Mouse (Mus musculus): ENCODE data around the gene Chat. TPM values are rescaled to one million over a fixed set of nuclear protein-coding genes. Genes with fewer than 3 reads are reported as not detected.
"Not testable (repeated sequence)": the region's sequence is repeated elsewhere in the genome, so short reads cannot be mapped to it uniquely, and the experiment has no call there.

The Chat gene
- polyA plus RNA-seq, 1 experiment from 2014 or later, result 0.08 TPM

GRCm38 (mm10) chr14:32437352-32437793, 28.4 kb downstream of the Chat start:
- WGBS, result 44% methylated on average over 5 of the region's 5 CpGs
- Histone ChIP-seq H3K36me3 (ENCODE audit: control insufficient read depth, insufficient read depth, low read length) (no peaks in the 10 kb centered on the region), H3K27me3 (ENCODE audit: control insufficient read depth, insufficient read depth, low read length) (no peaks in the 10 kb centered on the region), H3K4me3 (ENCODE audit: low read length) (no peak overlapping the region), H3K9ac (ENCODE audit: low read depth, low read length) (no peak overlapping the region), H3K4me1 (ENCODE audit: control insufficient read depth, insufficient read depth, low read length) (no peaks in the 10 kb centered on the region), H3K4me2 (replicated peaks; ENCODE audit: low read depth, low read length) (no peak overlapping the region), H3K27ac (ENCODE audit: low read depth, low read length) (no peak overlapping the region), H3K9me3 (ENCODE audit: control insufficient read depth, low read length) (no peaks in the 10 kb centered on the region)
- ATAC-seq (ENCODE audit: low FRiP score, low TSS enrichment), result no peak

- H3K4me1 ChIP-seq (ENCODE audit: control insufficient read depth, insufficient read depth, low read length), result peaks cover 4% of the 10 kb centered on the region; the same call in 1 of the 2 replicates
- no peaks in the 10 kb centered on the region for H3K36me3 ChIP-seq (ENCODE audit: control insufficient read depth, insufficient read depth, low read length)
- H3K9ac ChIP-seq (ENCODE audit: low read depth, low read length), result no peak overlapping the region
- no peak overlapping the region for H3K27ac ChIP-seq (ENCODE audit: low read depth, low read length)
- H3K4me2 ChIP-seq (replicated peaks; ENCODE audit: low read depth, low read length), result no peak overlapping the region
- 17% methylated on average over 8 of the region's 8 CpGs for WGBS
- H3K27me3 ChIP-seq (ENCODE audit: control insufficient read depth, insufficient read depth, low read length), result no peaks in the 10 kb centered on the region
- no peak overlapping the region for H3K4me3 ChIP-seq (ENCODE audit: low read length)
- no peaks in the 10 kb centered on the region for H3K9me3 ChIP-seq (ENCODE audit: control insufficient read depth, low read length)
- peak; percentile 80 for ATAC-seq (ENCODE audit: low FRiP score, low TSS enrichment)
These were observed 36.7 kb downstream of the Chat start for GRCm38 (mm10) chr14:32429030-32429602.

GRCm38 (mm10) chr14:32423946-32424345, 41.8 kb downstream of the Chat start:
- Histone ChIP-seq H3K9ac (ENCODE audit: low read depth, low read length) (no peak overlapping the region), H3K4me1 (ENCODE audit: control insufficient read depth, insufficient read depth, low read length) (peaks cover 4% of the 10 kb centered on the region; the same call in 1 of the 2 replicates), H3K27ac (ENCODE audit: low read depth, low read length) (no peak overlapping the region), H3K4me2 (replicated peaks; ENCODE audit: low read depth, low read length) (no peak overlapping the region), H3K36me3 (ENCODE audit: control insufficient read depth, insufficient read depth, low read length) (no peaks in the 10 kb centered on the region), H3K9me3 (ENCODE audit: control insufficient read depth, low read length) (no peaks in the 10 kb centered on the region), H3K27me3 (ENCODE audit: control insufficient read depth, insufficient read depth, low read length) (no peaks in the 10 kb centered on the region), H3K4me3 (ENCODE audit: low read length) (no peak overlapping the region)
- 93% methylated on average over 7 of the region's 7 CpGs for WGBS
- ATAC-seq (ENCODE audit: low FRiP score, low TSS enrichment), result no peak

- H3K27me3 ChIP-seq (ENCODE audit: control insufficient read depth, insufficient read depth, low read length), result no peaks in the 10 kb centered on the region
- ATAC-seq (ENCODE audit: low FRiP score, low TSS enrichment), result 0 out of 2 replicates have a peak, but pooled peaks have one; percentile 49
- no peak overlapping the region for H3K9ac ChIP-seq (ENCODE audit: low read depth, low read length)
- H3K4me1 ChIP-seq (ENCODE audit: control insufficient read depth, insufficient read depth, low read length), result no peaks in the 10 kb centered on the region
- WGBS, result 49% methylated on average over 11 of the region's 11 CpGs
- no peaks in the 10 kb centered on the region for H3K36me3 ChIP-seq (ENCODE audit: control insufficient read depth, insufficient read depth, low read length)
- no peak overlapping the region for H3K27ac ChIP-seq (ENCODE audit: low read depth, low read length)
- no peaks in the 10 kb centered on the region; the same call in 1 of the 2 replicates for H3K9me3 ChIP-seq (ENCODE audit: control insufficient read depth, low read length)
- H3K4me2 ChIP-seq (replicated peaks; ENCODE audit: low read depth, low read length), result 0 out of 2 replicates have a peak overlapping the region, but pooled peaks have one; percentile 1
- H3K4me3 ChIP-seq (ENCODE audit: low read length), result no peak overlapping the region
These were observed 47.0 kb downstream of the Chat start for GRCm38 (mm10) chr14:32418747-32419146.

- H3K36me3 ChIP-seq (ENCODE audit: control insufficient read depth, insufficient read depth, low read length), result no peaks in the 10 kb centered on the region
- H3K4me1 ChIP-seq (ENCODE audit: control insufficient read depth, insufficient read depth, low read length), result no peaks in the 10 kb centered on the region
- 72% methylated on average over 5 of the region's 5 CpGs for WGBS
- H3K4me3 ChIP-seq (ENCODE audit: low read length), result no peak overlapping the region
- no peak overlapping the region for H3K9ac ChIP-seq (ENCODE audit: low read depth, low read length)
- no peaks in the 10 kb centered on the region; the same call in 1 of the 2 replicates for H3K9me3 ChIP-seq (ENCODE audit: control insufficient read depth, low read length)
- no peak for ATAC-seq (ENCODE audit: low FRiP score, low TSS enrichment)
- H3K27ac ChIP-seq (ENCODE audit: low read depth, low read length), result no peak overlapping the region
- no peak overlapping the region for H3K4me2 ChIP-seq (replicated peaks; ENCODE audit: low read depth, low read length)
- no peaks in the 10 kb centered on the region for H3K27me3 ChIP-seq (ENCODE audit: control insufficient read depth, insufficient read depth, low read length)
These were observed 53.7 kb downstream of the Chat start for GRCm38 (mm10) chr14:32412075-32412474.

GRCm38 (mm10) chr14:32410084-32410483, 55.7 kb downstream of the Chat start:
- no peak overlapping the region for H3K4me3 ChIP-seq (ENCODE audit: low read length)
- H3K4me1 ChIP-seq (ENCODE audit: control insufficient read depth, insufficient read depth, low read length), result no peaks in the 10 kb centered on the region
- ATAC-seq (ENCODE audit: low FRiP score, low TSS enrichment), result no peak
- H3K4me2 ChIP-seq (replicated peaks; ENCODE audit: low read depth, low read length), result no peak overlapping the region
- H3K9ac ChIP-seq (ENCODE audit: low read depth, low read length), result no peak overlapping the region
- H3K9me3 ChIP-seq (ENCODE audit: control insufficient read depth, low read length), result no peaks in the 10 kb centered on the region
- no peaks in the 10 kb centered on the region for H3K27me3 ChIP-seq (ENCODE audit: control insufficient read depth, insufficient read depth, low read length)
- H3K27ac ChIP-seq (ENCODE audit: low read depth, low read length), result no peak overlapping the region
- 55% methylated on average over 5 of the region's 5 CpGs for WGBS
- H3K36me3 ChIP-seq (ENCODE audit: control insufficient read depth, insufficient read depth, low read length), result no peaks in the 10 kb centered on the region

GRCm38 (mm10) chr14:32405399-32405798, 60.4 kb downstream of the Chat start:
- H3K9me3 ChIP-seq (ENCODE audit: control insufficient read depth, low read length); ATAC-seq (ENCODE audit: low FRiP score, low TSS enrichment); H3K27me3 ChIP-seq (ENCODE audit: control insufficient read depth, insufficient read depth, low read length); H3K36me3 ChIP-seq (ENCODE audit: control insufficient read depth, insufficient read depth, low read length); H3K9ac ChIP-seq (ENCODE audit: low read depth, low read length); H3K4me1 ChIP-seq (ENCODE audit: control insufficient read depth, insufficient read depth, low read length); H3K4me3 ChIP-seq (ENCODE audit: low read length); H3K27ac ChIP-seq (ENCODE audit: low read depth, low read length); H3K4me2 ChIP-seq (replicated peaks; ENCODE audit: low read depth, low read length): not testable (repeated sequence)
- WGBS, result 52% methylated on average over 1 of the region's 1 CpGs

GRCm38 (mm10) chr14:32388196-32388595, 77.6 kb downstream of the Chat start, which contains the start of gene 1700024G13Rik:
TSS of gene 1700024G13Rik (minus strand) at chr14:32388391.
- Histone ChIP-seq H3K9ac (ENCODE audit: low read depth, low read length) (no peak within 1 kb of the TSS), H3K4me2 (replicated peaks; ENCODE audit: low read depth, low read length) (no peak within 1 kb of the TSS; the same call in 1 of the 2 replicates), H3K27ac (ENCODE audit: low read depth, low read length) (no peak within 1 kb of the TSS), H3K36me3 (ENCODE audit: control insufficient read depth, insufficient read depth, low read length) (no peaks in the 10 kb centered on the region), H3K4me3 (ENCODE audit: low read length) (no peak within 1 kb of the TSS), H3K4me1 (ENCODE audit: control insufficient read depth, insufficient read depth, low read length) (no peaks in the 10 kb centered on the region), H3K9me3 (ENCODE audit: control insufficient read depth, low read length) (no peaks in the 10 kb centered on the region), H3K27me3 (ENCODE audit: control insufficient read depth, insufficient read depth, low read length) (no peaks in the 10 kb centered on the region)
- peak; percentile 87 for ATAC-seq (ENCODE audit: low FRiP score, low TSS enrichment)
- 3% methylated on average over 13 of the region's 13 CpGs for WGBS

GRCm38 (mm10) chr14:32381619-32382018, 84.2 kb downstream of the Chat start:
- WGBS, result 48% methylated on average over 15 of the region's 15 CpGs
- H3K27ac ChIP-seq (ENCODE audit: low read depth, low read length), result no peak overlapping the region
- H3K27me3 ChIP-seq (ENCODE audit: control insufficient read depth, insufficient read depth, low read length), result 0 out of 2 replicates have a peak, but pooled peaks cover 11% of the 10 kb centered on the region
- H3K36me3 ChIP-seq (ENCODE audit: control insufficient read depth, insufficient read depth, low read length), result no peaks in the 10 kb centered on the region
- H3K9me3 ChIP-seq (ENCODE audit: control insufficient read depth, low read length), result no peaks in the 10 kb centered on the region
- 0 out of 2 replicates have a peak, but pooled peaks cover 2% of the 10 kb centered on the region for H3K4me1 ChIP-seq (ENCODE audit: control insufficient read depth, insufficient read depth, low read length)
- H3K4me3 ChIP-seq (ENCODE audit: low read length), result no peak overlapping the region
- no peak overlapping the region for H3K4me2 ChIP-seq (replicated peaks; ENCODE audit: low read depth, low read length)
- H3K9ac ChIP-seq (ENCODE audit: low read depth, low read length), result no peak overlapping the region
- ATAC-seq (ENCODE audit: low FRiP score, low TSS enrichment), result no peak
